Mouse (Mus musculus): ENCODE measurements at regions not wholly inside any gene's neighbourhood (a gene's known extent, or its start where the extent isn't known, plus 50 kb on each side); places are given as distances from the start of the nearest gene placed in this dataset.

GRCm38 (mm10) chr4:34407181-34407580, 143.6 kb upstream of the Akirin2 start:
- H3K27me3 ChIP-seq (replicated peaks; ENCODE audit: control insufficient read depth, insufficient read depth, low read length): no peaks in the 10 kb centered on the region
- no peak overlapping the region for H3K4me3 ChIP-seq (ENCODE audit: insufficient read depth, low read depth, low read length)
- no peak overlapping the region for H3K27ac ChIP-seq (ENCODE audit: insufficient read depth, low read depth, low read length)
- peak; percentile 6 for DNase-seq
- WGBS: 41% methylated on average over 3 of the region's 3 CpGs
- no peaks in the 10 kb centered on the region for H3K36me3 ChIP-seq (ENCODE audit: control insufficient read depth, insufficient read depth, low read length)
- H3K4me1 ChIP-seq (ENCODE audit: control insufficient read depth, insufficient read depth, low read length): no peaks in the 10 kb centered on the region
- no peak for TF ChIP-seq CTCF (conservative IDR thresholded peaks at IDR 0.05; ENCODE audit: insufficient read depth, insufficient read length, low read depth, low read length)
- TF ChIP-seq POLR2A (IDR thresholded peaks at IDR 0.05; ENCODE audit: low read depth, low read length): no peak

GRCm38 (mm10) chr4:34420970-34421369, 129.8 kb upstream of the Akirin2 start:
- WGBS: 71% methylated on average over 6 of the region's 6 CpGs
- DNase-seq: peak; percentile 24
- H3K4me1 ChIP-seq (ENCODE audit: control insufficient read depth, insufficient read depth, low read length): no peaks in the 10 kb centered on the region

GRCm38 (mm10) chr4:34424131-34424646, 126.5 kb upstream of the Akirin2 start:
- H3K4me1 ChIP-seq (ENCODE audit: control insufficient read depth, insufficient read depth, low read length): no peaks in the 10 kb centered on the region
- TF ChIP-seq POLR2A (IDR thresholded peaks at IDR 0.05; ENCODE audit: low read depth, low read length): no peak
- TF ChIP-seq CTCF (conservative IDR thresholded peaks at IDR 0.05; ENCODE audit: insufficient read depth, insufficient read length, low read depth, low read length): no peak
- WGBS: 83% methylated on average over 2 of the region's 2 CpGs

More at GRCm38 (mm10) chr4:34420970-34421369, 129.8 kb upstream of the Akirin2 start:
- H3K27me3 ChIP-seq (replicated peaks; ENCODE audit: control insufficient read depth, insufficient read depth, low read length): no peaks in the 10 kb centered on the region
- no peak overlapping the region for H3K4me3 ChIP-seq (ENCODE audit: insufficient read depth, low read depth, low read length)
- H3K27ac ChIP-seq (ENCODE audit: insufficient read depth, low read depth, low read length): peak overlapping the region; percentile 31; the same call in 1 of the 2 replicates
- TF ChIP-seq POLR2A (IDR thresholded peaks at IDR 0.05; ENCODE audit: low read depth, low read length) (no peak), CTCF (conservative IDR thresholded peaks at IDR 0.05; ENCODE audit: insufficient read depth, insufficient read length, low read depth, low read length) (no peak)
- H3K36me3 ChIP-seq (ENCODE audit: control insufficient read depth, insufficient read depth, low read length): no peaks in the 10 kb centered on the region

GRCm38 (mm10) chr4:34429003-34429402, 121.7 kb upstream of the Akirin2 start:
- WGBS: 37% methylated on average over 4 of the region's 4 CpGs
- H3K4me1 ChIP-seq (ENCODE audit: control insufficient read depth, insufficient read depth, low read length): no peaks in the 10 kb centered on the region
- no peaks in the 10 kb centered on the region for H3K36me3 ChIP-seq (ENCODE audit: control insufficient read depth, insufficient read depth, low read length)
- no peak overlapping the region for H3K27ac ChIP-seq (ENCODE audit: insufficient read depth, low read depth, low read length)
- no peak for DNase-seq
- no peak overlapping the region for H3K4me3 ChIP-seq (ENCODE audit: insufficient read depth, low read depth, low read length)
- H3K27me3 ChIP-seq (replicated peaks; ENCODE audit: control insufficient read depth, insufficient read depth, low read length): no peaks in the 10 kb centered on the region; the same call in 1 of the 2 replicates
- no peak for TF ChIP-seq CTCF (conservative IDR thresholded peaks at IDR 0.05; ENCODE audit: insufficient read depth, insufficient read length, low read depth, low read length)
- TF ChIP-seq POLR2A (IDR thresholded peaks at IDR 0.05; ENCODE audit: low read depth, low read length): no peak

More at GRCm38 (mm10) chr4:34424131-34424646, 126.5 kb upstream of the Akirin2 start:
- H3K27me3 ChIP-seq (replicated peaks; ENCODE audit: control insufficient read depth, insufficient read depth, low read length): no peaks in the 10 kb centered on the region
- H3K36me3 ChIP-seq (ENCODE audit: control insufficient read depth, insufficient read depth, low read length): no peaks in the 10 kb centered on the region
- no peak overlapping the region for H3K27ac ChIP-seq (ENCODE audit: insufficient read depth, low read depth, low read length)
- no peak overlapping the region for H3K4me3 ChIP-seq (ENCODE audit: insufficient read depth, low read depth, low read length)
- DNase-seq: no peak

GRCm38 (mm10) chr4:34429456-34430235, 121.1 kb upstream of the Akirin2 start:
- WGBS: 76% methylated on average over 22 of the region's 22 CpGs
- Histone ChIP-seq H3K27ac (ENCODE audit: insufficient read depth, low read depth, low read length) (no peak overlapping the region), H3K4me3 (ENCODE audit: insufficient read depth, low read depth, low read length) (no peak overlapping the region), H3K36me3 (ENCODE audit: control insufficient read depth, insufficient read depth, low read length) (no peaks in the 10 kb centered on the region), H3K4me1 (ENCODE audit: control insufficient read depth, insufficient read depth, low read length) (no peaks in the 10 kb centered on the region), H3K27me3 (replicated peaks; ENCODE audit: control insufficient read depth, insufficient read depth, low read length) (no peaks in the 10 kb centered on the region; the same call in 1 of the 2 replicates)
- TF ChIP-seq CTCF (conservative IDR thresholded peaks at IDR 0.05; ENCODE audit: insufficient read depth, insufficient read length, low read depth, low read length) (no peak), POLR2A (IDR thresholded peaks at IDR 0.05; ENCODE audit: low read depth, low read length) (no peak)
- no peak for DNase-seq

- H3K36me3 ChIP-seq (ENCODE audit: control insufficient read depth, insufficient read depth, low read length): no peaks in the 10 kb centered on the region
- no peak overlapping the region for H3K27ac ChIP-seq (ENCODE audit: insufficient read depth, low read depth, low read length)
- H3K4me3 ChIP-seq (ENCODE audit: insufficient read depth, low read depth, low read length): no peak overlapping the region
- no peaks in the 10 kb centered on the region; the same call in 1 of the 2 replicates for H3K27me3 ChIP-seq (replicated peaks; ENCODE audit: control insufficient read depth, insufficient read depth, low read length)
- 82% methylated on average over 3 of the region's 3 CpGs for whole genome bisulfite sequencing
- DNase-seq: no peak
- TF ChIP-seq CTCF (conservative IDR thresholded peaks at IDR 0.05; ENCODE audit: insufficient read depth, insufficient read length, low read depth, low read length) (no peak), POLR2A (IDR thresholded peaks at IDR 0.05; ENCODE audit: low read depth, low read length) (no peak)
- H3K4me1 ChIP-seq (ENCODE audit: control insufficient read depth, insufficient read depth, low read length): no peaks in the 10 kb centered on the region
Observed at GRCm38 (mm10) chr4:34437316-34437715, 113.4 kb upstream of the Akirin2 start.

GRCm38 (mm10) chr4:34449582-34449981, 101.2 kb upstream of the Akirin2 start:
- no peaks in the 10 kb centered on the region for H3K4me1 ChIP-seq (ENCODE audit: control insufficient read depth, insufficient read depth, low read length)
- H3K36me3 ChIP-seq (ENCODE audit: control insufficient read depth, insufficient read depth, low read length): no peaks in the 10 kb centered on the region
- TF ChIP-seq CTCF (conservative IDR thresholded peaks at IDR 0.05; ENCODE audit: insufficient read depth, insufficient read length, low read depth, low read length) (no peak), POLR2A (IDR thresholded peaks at IDR 0.05; ENCODE audit: low read depth, low read length) (no peak)
- no peaks in the 10 kb centered on the region for H3K27me3 ChIP-seq (replicated peaks; ENCODE audit: control insufficient read depth, insufficient read depth, low read length)
- DNase-seq: no peak
- H3K4me3 ChIP-seq (ENCODE audit: insufficient read depth, low read depth, low read length): no peak overlapping the region
- 79% methylated on average over 7 of the region's 7 CpGs for WGBS
- no peak overlapping the region for H3K27ac ChIP-seq (ENCODE audit: insufficient read depth, low read depth, low read length)

Measured in kidney, adult 2 months (tissue).